Mouse (Mus musculus) intestine, embryonic 15.5 days (tissue): Measurements from ENCODE around the gene Fbxw8. TPM values are rescaled to one million over a fixed set of nuclear protein-coding genes. Genes with fewer than 3 reads are reported as not detected.

Experiments used
- ATAC-seq: fragments of 200-750 bp; cut with Nextera tagmentation; 2 replicates; pipeline ENCODE4 v1.8.0; 2017; ENCODE audit warnings: moderate TSS enrichment, moderate library complexity
- H3K27ac ChIP-seq: fragments of 300-500 bp; sonication (generic); 2 replicates; pipeline ENCODE4 v1.5.1; 2015; ENCODE audit warnings: mild to moderate bottlenecking, inconsistent platforms
- H3K27me3 ChIP-seq: fragments of 300-500 bp; sonication (generic); replicated peaks from 2 replicates; pipeline ENCODE4 v1.6.1; 2015; ENCODE audit warnings: inconsistent platforms
- H3K36me3 ChIP-seq: fragments of 300-500 bp; sonication (generic); 2 replicates; pipeline ENCODE4 v1.6.1; 2015; ENCODE audit warnings: inconsistent platforms
- H3K4me1 ChIP-seq: fragments of 300-500 bp; sonication (generic); replicated peaks from 2 replicates; pipeline ENCODE4 v1.6.1; 2015; ENCODE audit warnings: inconsistent platforms
- H3K4me2 ChIP-seq: fragments of 300-500 bp; sonication (generic); replicated peaks from 2 replicates; pipeline ENCODE4 v1.6.1; 2015; ENCODE audit warnings: mild to moderate bottlenecking, inconsistent platforms
- H3K4me3 ChIP-seq: fragments of 300-500 bp; sonication (generic); replicated peaks from 2 replicates; pipeline ENCODE4 v1.5.1; 2015; ENCODE audit warnings: inconsistent platforms
- H3K9ac ChIP-seq: fragments of 300-500 bp; sonication (generic); 2 replicates; pipeline ENCODE4 v1.6.1; 2015; ENCODE audit warnings: inconsistent platforms
- H3K9me3 ChIP-seq: fragments of 300-500 bp; sonication (generic); 2 replicates; pipeline ENCODE4 v1.6.1; 2016; ENCODE audit warnings: inconsistent platforms
- WGBS: fragments of 180-500 bp; shearing (Covaris S2); methylation state at CpG from one replicate; pipeline ENCODE4 v1.1.7; 2015; 5-methylcytosine and 5-hydroxymethylcytosine counted together
- polyA plus RNA-seq: library from polyadenylated mRNA; unstranded; fragments of >200 nt; fragmentation: Nextera tagmentation; extraction: Ambion mirVana; gene quantifications from 2 replicates; pipeline ENCODE4 v1.2.1, GENCODE M21; 2015

The Fbxw8 gene
- polyA plus RNA-seq, 1 experiment from 2014 or later, result 20.7 TPM

DNA sequence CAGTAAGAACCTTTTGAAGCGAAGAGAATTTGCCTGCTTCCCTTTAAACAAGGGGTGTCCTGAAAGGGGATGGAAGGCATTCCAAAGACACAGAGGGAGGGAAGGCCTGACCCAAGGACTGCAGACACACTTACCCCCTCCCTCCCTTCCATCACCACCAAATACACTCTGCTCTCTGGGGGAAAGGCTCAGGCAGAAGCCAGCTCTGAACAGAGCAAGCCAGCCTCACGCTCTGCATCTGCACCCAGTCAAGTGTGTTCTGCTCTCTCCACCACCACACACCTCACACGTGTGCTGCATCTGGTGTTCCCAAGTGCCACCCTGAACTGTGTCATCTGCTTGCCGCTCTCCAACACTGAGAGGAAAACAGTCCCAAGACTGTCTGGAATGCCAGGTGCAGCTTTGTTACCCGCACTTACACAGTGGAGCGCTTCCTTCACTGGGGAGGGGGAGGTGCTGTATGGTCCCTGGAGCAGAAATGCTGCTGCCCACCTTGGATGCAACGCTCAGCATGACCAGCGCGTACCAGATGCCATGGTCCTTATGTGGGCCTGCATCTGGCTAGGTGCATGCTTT, 73.8 kb downstream of the Fbxw8 start:
- H3K9me3 ChIP-seq, result no peaks in the 10 kb centered on the region
- H3K27me3 ChIP-seq, result no peaks in the 10 kb centered on the region
- no peak for ATAC-seq
- H3K4me2 ChIP-seq, result no peak overlapping the region
- peaks cover 20% of the 10 kb centered on the region for H3K4me1 ChIP-seq
- no peak overlapping the region for H3K9ac ChIP-seq
- H3K36me3 ChIP-seq, result peaks cover 7% of the 10 kb centered on the region
- no peak overlapping the region for H3K4me3 ChIP-seq
- H3K27ac ChIP-seq, result no peak overlapping the region
- WGBS, result 80% methylated on average over 9 of the region's 9 CpGs

DNA sequence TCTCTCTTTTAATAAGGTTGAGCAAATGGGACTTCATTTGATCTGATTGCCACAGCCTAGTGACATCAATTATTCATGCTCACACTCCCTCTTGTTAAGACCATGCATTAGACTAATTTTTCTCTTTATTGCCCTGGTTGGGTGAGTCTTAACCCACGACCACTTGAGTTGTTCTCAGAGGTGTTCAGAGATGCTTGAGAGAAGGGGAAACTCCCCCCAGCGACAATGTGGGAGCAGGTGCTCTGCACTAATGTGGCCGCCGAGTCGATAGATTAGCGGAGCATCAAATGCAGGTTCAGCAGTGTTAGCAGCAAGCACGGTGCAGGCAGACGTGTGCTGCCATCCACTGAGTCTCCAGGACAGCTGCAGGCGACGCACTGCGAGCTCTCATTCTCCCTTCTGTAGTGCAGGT, 75.4 kb downstream of the Fbxw8 start:
- peaks cover 20% of the 10 kb centered on the region for H3K4me1 ChIP-seq
- WGBS, result 78% methylated on average over 11 of the region's 11 CpGs

DNA sequence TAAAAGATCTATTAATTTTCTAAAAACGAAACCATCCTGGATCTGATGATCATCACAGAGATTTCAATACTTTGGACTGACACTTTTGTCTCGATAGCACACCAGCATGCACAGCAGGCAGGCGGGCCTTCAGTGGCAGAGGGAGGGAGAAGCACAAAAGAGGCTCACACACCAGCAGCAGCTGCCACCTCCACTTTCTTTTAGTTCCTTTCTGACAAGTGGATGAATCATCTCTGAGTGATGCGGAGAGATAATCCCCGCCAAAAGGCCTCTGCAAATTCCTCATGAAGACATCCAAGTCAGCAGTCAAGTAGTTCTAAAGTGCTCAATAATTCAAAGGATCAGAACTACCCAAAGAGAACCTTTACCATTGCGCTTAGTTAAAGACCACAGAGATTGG, 75.9 kb downstream of the Fbxw8 start:
- no peak overlapping the region for H3K4me3 ChIP-seq
- no peaks in the 10 kb centered on the region for H3K27me3 ChIP-seq
- H3K36me3 ChIP-seq, result peaks cover 22% of the 10 kb centered on the region
- H3K9ac ChIP-seq, result no peak overlapping the region
- no peak for ATAC-seq
- no peak overlapping the region for H3K4me2 ChIP-seq
- peaks cover 16% of the 10 kb centered on the region for H3K4me1 ChIP-seq
- no peaks in the 10 kb centered on the region for H3K9me3 ChIP-seq
- H3K27ac ChIP-seq, result no peak overlapping the region
- WGBS, result 74% methylated on average over 6 of the region's 6 CpGs

More for the DNA sequence above, 75.4 kb downstream of the Fbxw8 start:
- ATAC-seq, result no peak
- no peak overlapping the region for H3K9ac ChIP-seq
- peaks cover 17% of the 10 kb centered on the region for H3K36me3 ChIP-seq
- H3K4me2 ChIP-seq, result no peak overlapping the region
- H3K4me3 ChIP-seq, result no peak overlapping the region
- no peaks in the 10 kb centered on the region for H3K9me3 ChIP-seq
- no peaks in the 10 kb centered on the region for H3K27me3 ChIP-seq
- no peak overlapping the region for H3K27ac ChIP-seq

DNA sequence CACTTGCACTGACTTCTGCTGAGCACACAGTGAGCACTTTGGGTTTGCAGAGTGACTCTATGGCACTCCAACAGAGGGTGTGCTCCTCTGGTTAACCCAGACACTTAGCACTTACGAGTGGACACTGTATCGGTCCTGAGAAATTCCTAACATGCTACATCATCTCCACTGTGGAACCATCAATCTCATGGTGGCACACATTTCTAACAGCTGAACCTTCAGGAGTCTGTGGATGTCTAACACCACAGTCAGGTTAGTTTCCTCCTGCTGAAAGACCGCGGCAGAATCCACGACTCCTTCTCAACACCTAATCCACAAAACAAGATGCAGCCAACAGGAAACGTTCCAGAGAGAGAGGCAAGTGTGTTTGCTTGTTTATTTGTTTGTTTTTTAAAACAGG, 76.7 kb downstream of the Fbxw8 start:
- Histone ChIP-seq H3K9me3 (no peaks in the 10 kb centered on the region), H3K27ac (no peak overlapping the region), H3K36me3 (peaks cover 27% of the 10 kb centered on the region), H3K4me2 (no peak overlapping the region), H3K9ac (no peak overlapping the region), H3K4me3 (no peak overlapping the region), H3K4me1 (peaks cover 13% of the 10 kb centered on the region; the same call in 1 of the 2 replicates), H3K27me3 (no peaks in the 10 kb centered on the region)
- 73% methylated on average over 6 of the region's 6 CpGs for WGBS
- ATAC-seq, result no peak

DNA sequence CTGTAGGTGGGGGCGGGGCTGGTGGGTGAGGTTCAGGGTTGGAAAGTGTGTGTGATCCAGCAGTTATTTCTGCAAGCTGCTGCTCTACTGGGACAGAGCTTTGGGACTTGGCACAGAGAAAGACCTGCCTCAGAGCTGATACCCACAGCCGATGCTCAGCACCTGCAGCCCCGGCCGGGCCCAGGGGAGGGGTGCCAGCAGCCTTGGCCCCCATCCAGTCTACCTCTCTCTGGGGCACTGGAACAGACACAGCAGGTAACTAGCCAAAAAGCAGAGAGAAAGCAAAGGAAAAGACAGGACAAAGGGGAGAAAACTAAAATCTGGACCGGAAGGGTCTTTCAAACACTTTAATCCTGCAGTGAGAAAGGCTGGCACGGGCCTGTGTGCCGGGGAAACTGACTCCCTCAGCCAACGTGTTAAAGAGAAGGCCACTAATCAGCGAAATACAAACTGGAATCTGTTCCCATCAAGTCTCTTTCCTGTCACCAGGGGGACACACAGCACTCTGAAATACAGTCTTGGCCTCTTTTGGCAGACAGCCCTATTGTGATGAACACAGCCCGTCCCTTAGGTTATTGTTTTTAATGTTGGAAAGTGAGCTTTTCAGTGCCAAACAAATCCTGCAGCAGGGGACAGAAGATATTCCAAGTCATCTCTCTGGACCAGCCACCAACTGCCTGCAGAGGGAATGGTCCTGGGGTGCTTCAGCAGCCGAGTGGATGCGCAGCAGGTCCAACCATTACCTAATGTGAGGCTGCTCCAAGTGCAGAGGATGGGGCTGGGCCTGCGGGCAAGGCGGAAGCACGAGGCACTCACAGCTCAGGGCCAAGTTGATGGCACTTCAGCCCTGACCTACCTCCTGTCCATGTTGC, 78.3 kb downstream of the Fbxw8 start:
- H3K4me3 ChIP-seq, result no peak overlapping the region
- no peak overlapping the region for H3K4me2 ChIP-seq
- no peaks in the 10 kb centered on the region for H3K27me3 ChIP-seq
- no peak overlapping the region for H3K27ac ChIP-seq
- H3K36me3 ChIP-seq, result peaks cover 30% of the 10 kb centered on the region
- no peak overlapping the region for H3K9ac ChIP-seq
- H3K9me3 ChIP-seq, result no peaks in the 10 kb centered on the region
- H3K4me1 ChIP-seq, result peaks cover 4% of the 10 kb centered on the region; the same call in 1 of the 2 replicates
- 90% methylated on average over 15 of the region's 15 CpGs for WGBS
- no peak for ATAC-seq

DNA sequence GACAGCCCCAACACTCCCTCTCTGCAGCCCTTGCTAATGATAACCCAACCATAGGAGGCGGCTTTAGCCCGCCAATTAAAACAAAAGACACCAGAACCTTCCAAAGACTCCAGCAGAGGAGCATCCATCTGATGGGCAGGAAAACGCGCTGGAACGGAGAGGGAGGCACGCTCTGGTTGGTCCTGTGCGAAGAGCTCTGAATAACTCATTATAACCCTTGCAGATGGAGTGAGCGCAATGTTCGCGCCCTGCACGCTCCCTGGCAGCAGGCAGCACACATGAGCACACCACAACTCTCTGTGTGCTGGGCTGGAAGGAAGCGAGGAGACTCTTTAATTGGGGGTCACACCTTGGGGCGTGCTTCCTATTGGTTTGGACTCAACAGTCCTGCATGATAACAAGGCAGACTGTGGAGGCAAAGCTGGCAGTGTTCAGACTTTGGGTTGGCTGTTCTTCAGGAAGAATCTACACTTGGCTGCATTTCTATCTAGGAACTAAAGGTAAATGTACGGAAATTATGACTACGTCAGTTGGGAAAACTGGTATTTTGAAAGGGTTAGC, 82.0 kb downstream of the Fbxw8 start:
- 90% methylated on average over 15 of the region's 15 CpGs for WGBS
- H3K9me3 ChIP-seq, result no peaks in the 10 kb centered on the region

DNA sequence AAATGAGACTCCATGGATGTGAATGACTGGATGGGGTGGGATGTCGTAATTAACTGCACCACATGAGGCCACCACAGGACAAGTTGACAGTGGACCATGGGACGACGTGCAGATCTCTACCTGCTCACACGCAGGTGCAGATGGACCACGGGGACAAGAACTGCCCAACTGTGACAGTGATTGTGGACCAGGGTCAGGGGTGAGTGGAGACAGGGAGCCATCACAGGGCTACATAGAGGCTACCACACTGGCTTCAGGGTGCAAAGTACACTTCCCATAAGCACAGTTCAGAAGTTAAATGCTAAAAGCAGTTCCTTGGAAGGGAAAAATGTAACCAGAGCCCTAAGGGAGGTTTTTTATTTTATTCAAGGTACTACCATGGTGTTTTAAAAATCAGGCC, 83.5 kb downstream of the Fbxw8 start:
- Histone ChIP-seq H3K4me2 (no peak overlapping the region), H3K27ac (no peak overlapping the region), H3K27me3 (no peaks in the 10 kb centered on the region), H3K9me3 (no peaks in the 10 kb centered on the region), H3K9ac (no peak overlapping the region), H3K4me1 (no peaks in the 10 kb centered on the region; the same call in 1 of the 2 replicates), H3K36me3 (peaks cover 25% of the 10 kb centered on the region), H3K4me3 (no peak overlapping the region)
- 82% methylated on average over 5 of the region's 5 CpGs for WGBS
- ATAC-seq, result no peak

More for the DNA sequence above, 82.0 kb downstream of the Fbxw8 start:
- ATAC-seq, result no peak
- Histone ChIP-seq H3K4me2 (no peak overlapping the region), H3K27ac (no peak overlapping the region), H3K4me3 (no peak overlapping the region), H3K9ac (no peak overlapping the region), H3K27me3 (no peaks in the 10 kb centered on the region), H3K4me1 (no peaks in the 10 kb centered on the region), H3K36me3 (peaks cover 30% of the 10 kb centered on the region)

DNA sequence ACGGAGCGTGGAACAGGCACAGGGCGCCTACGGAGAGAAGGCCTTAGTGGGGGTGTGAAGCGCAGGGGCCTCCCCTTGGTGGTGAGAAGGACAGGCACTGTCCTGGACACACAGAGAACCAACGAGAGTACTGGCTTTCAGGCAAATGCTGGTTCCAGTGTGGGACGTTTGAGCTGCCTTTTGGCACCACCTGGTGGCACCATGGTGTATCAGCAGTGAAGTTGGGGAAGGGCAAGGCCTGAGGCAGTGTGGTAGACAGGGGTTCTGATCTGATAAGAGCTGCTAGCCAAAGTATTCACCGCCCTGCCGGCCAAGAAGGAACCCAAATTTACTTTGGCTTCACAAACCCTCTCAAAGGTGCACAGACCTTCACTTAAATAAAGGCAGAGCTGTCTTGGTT, 85.9 kb downstream of the Fbxw8 start:
- Histone ChIP-seq H3K9ac (no peak overlapping the region), H3K27ac (no peak overlapping the region), H3K4me3 (no peak overlapping the region), H3K36me3 (peaks cover 11% of the 10 kb centered on the region), H3K9me3 (no peaks in the 10 kb centered on the region), H3K4me2 (no peak overlapping the region), H3K4me1 (no peaks in the 10 kb centered on the region; the same call in none of the 2 replicates), H3K27me3 (no peaks in the 10 kb centered on the region)
- ATAC-seq, result peak; percentile 47; the same call in 1 of the 2 replicates
- 43% methylated on average over 9 of the region's 9 CpGs for WGBS

DNA sequence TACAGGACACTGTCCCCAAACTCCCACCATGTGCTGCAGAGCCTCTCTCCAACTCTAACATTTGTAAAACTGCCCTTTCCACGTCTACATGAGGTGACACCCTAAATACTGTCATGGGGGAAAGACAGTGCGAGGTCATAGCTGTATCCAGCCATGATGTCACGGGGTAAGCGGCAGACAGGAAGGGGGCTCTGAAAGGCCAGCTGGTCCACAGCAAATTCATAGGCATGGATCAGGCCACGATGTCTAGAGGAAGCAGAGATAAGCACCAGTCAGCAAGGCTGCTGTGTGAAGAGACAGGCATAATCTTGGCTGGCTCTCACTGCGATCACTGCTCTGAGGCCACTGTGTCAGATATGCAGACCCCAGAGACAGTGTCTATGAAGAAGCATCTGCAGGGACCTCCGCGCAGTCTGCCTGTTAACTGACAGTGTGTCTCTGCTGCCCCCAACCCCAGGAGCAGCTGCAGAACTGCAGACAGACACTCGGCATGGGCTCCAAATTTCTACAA, 87.2 kb downstream of the Fbxw8 start:
- 89% methylated on average over 9 of the region's 9 CpGs for WGBS
- H3K4me2 ChIP-seq, result no peak overlapping the region
- H3K27ac ChIP-seq, result no peak overlapping the region
- H3K4me3 ChIP-seq, result no peak overlapping the region
- ATAC-seq, result no peak
- no peaks in the 10 kb centered on the region for H3K9me3 ChIP-seq
- no peaks in the 10 kb centered on the region; the same call in none of the 2 replicates for H3K4me1 ChIP-seq
- no peak overlapping the region for H3K9ac ChIP-seq
- H3K27me3 ChIP-seq, result no peaks in the 10 kb centered on the region
- H3K36me3 ChIP-seq, result peaks cover 4% of the 10 kb centered on the region

DNA sequence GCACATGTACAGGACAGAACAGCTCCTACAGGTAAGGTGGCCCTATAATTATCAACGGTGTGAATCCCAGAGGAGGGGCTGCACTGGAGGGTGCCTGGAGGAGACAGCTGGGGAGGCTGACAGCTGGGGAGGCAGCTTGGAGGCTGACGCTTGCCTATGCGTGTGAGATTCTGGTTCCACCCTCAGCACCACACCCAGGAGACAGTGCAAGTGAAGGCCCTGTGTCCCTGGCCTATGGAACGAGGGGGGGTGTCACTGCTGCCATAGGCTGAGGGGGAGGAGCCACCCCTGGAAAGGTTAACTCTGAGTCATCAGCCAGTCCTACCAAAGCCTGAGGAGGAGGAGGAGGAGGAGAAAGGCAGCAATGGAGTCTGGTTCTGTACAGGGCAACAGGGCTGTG, 87.7 kb downstream of the Fbxw8 start:
- no peak overlapping the region for H3K27ac ChIP-seq
- H3K36me3 ChIP-seq, result peaks cover 3% of the 10 kb centered on the region
- H3K4me1 ChIP-seq, result no peaks in the 10 kb centered on the region; the same call in none of the 2 replicates
- peak; percentile 54 for ATAC-seq
- no peak overlapping the region for H3K4me2 ChIP-seq
- WGBS, result 58% methylated on average over 4 of the region's 4 CpGs
- no peak overlapping the region for H3K9ac ChIP-seq
- H3K9me3 ChIP-seq, result no peaks in the 10 kb centered on the region
- no peak overlapping the region for H3K4me3 ChIP-seq
- H3K27me3 ChIP-seq, result no peaks in the 10 kb centered on the region

DNA sequence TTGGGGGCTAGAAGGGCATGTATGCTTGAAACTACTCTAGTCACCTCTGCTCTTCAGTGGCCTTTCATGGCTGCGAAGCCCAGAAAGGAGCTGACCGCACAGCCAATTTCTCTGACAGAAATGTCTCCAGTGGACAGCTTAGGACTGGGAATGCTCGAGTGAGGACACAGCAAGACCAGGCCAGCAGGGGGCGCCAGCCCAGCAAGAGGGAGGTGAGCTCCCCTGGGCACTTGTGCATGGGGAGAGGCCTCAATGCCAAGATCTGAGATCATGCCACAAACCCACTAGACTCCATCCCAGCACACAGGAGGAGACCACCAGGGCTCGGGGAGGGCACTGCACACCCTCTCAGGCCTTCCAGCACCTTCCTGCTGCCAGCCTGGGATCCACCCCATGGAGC, 88.4 kb downstream of the Fbxw8 start:
- Histone ChIP-seq H3K36me3 (peaks cover 3% of the 10 kb centered on the region), H3K4me3 (no peak overlapping the region), H3K4me2 (no peak overlapping the region), H3K27ac (no peak overlapping the region), H3K9me3 (no peaks in the 10 kb centered on the region), H3K4me1 (no peaks in the 10 kb centered on the region; the same call in none of the 2 replicates), H3K9ac (no peak overlapping the region), H3K27me3 (no peaks in the 10 kb centered on the region)
- no peak for ATAC-seq
- WGBS, result 65% methylated on average over 5 of the region's 5 CpGs

DNA sequence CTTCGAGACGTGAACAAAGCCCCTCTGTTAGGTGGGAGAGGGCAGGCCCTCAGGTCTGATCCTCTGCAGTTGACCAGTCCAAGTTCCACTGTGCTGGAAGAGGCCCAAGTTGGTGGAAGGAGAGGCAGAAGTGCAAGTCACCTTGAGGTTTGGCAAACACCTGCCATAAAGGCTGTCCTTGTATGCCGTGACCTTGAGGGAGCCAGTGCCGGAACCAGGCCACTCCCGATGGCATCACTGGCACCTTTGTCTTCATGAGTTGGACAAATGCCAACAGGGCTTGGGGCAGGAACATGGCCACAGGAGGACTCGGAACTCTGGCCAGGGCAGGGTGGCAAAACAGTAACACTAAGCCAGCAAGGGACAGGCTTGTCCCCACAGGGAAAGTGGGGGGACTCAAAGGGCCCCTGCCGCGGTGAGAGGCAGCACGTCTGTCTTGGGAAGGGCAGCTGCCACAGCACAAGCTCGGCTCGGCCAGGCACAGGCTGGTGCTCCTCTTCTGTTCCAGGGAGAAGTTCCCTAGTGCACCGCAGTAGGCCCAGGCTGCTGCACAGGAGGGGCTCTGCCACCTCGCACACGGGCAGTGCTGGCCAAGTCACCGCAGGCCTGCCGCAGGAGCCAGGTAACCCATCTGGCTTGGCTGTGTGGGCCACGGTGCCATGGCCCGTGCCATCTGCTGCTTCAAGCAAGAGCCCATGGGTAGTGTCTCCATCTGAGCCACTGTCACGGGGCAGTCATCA, 89.6 kb downstream of the Fbxw8 start:
- no peak overlapping the region for H3K4me3 ChIP-seq
- no peak overlapping the region for H3K27ac ChIP-seq
- 81% methylated on average over 19 of the region's 19 CpGs for WGBS
- no peaks in the 10 kb centered on the region for H3K9me3 ChIP-seq
- peaks cover 3% of the 10 kb centered on the region for H3K36me3 ChIP-seq
- H3K4me2 ChIP-seq, result no peak overlapping the region
- no peak for ATAC-seq
- H3K9ac ChIP-seq, result no peak overlapping the region
- no peaks in the 10 kb centered on the region for H3K27me3 ChIP-seq
- H3K4me1 ChIP-seq, result no peaks in the 10 kb centered on the region; the same call in none of the 2 replicates
